Mouse (Mus musculus): ENCODE measurements around the gene Tcte3. TPM values are rescaled to one million over a fixed set of nuclear protein-coding genes. Genes with fewer than 3 reads are reported as not detected.
A peak's percentile ranks its signal among the peaks of the same experiment; 100 is the strongest.
"Not testable (repeated sequence)": the region's sequence is repeated elsewhere in the genome, so short reads cannot be mapped to it uniquely, and the experiment has no call there.

The Tcte3 gene
- polyA plus RNA-seq, 1 experiment from 2014 or later: not detected

DNA sequence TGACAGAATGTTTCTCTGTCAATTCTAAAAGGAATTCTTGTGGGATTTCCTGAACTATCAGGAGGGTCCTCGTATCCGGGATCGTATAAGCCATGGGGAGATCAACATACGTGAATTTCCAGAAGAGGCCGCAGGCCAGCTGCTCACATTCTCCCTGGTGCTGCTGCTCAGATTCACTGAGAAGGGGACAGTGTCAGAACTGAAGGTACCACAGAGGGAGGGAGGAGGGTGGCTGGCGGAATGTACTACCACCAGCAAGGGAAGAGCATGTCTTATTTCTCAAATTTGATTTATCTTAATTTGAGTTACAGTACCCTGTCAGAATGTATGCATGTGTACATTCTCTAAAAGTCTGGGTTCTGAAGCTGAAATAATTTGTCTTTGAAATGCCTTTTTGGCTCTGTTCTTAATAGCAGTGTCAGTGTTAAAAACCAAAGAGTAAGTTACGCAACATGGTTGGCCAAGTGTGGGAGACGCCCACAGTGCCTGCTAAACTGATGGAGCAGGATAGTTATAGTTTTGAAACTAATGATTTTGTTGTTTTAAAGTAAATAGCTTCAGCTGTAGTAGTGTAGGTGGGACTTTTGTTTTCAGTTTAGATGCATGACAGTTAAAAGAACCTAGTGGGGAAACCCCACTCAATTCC is 12.0 kb upstream of the Tcte3 start:
- H3K4me1 ChIP-seq (ENCODE audit: control insufficient read depth, insufficient read depth, low read length); H3K4me2 ChIP-seq (ENCODE audit: low read depth, low read length); H3K4me3 ChIP-seq (ENCODE audit: low read length); ATAC-seq (replicated peaks; ENCODE audit: extremely low read depth, insufficient read depth, low FRiP score); H3K9ac ChIP-seq (ENCODE audit: low read length); H3K9me3 ChIP-seq (replicated peaks; ENCODE audit: control insufficient read depth, low read length); H3K27ac ChIP-seq (ENCODE audit: low read length); H3K36me3 ChIP-seq (ENCODE audit: control insufficient read depth, insufficient read depth); H3K27me3 ChIP-seq (ENCODE audit: control insufficient read depth, insufficient read depth, low read length): not testable (repeated sequence)
- WGBS: 94% methylated on average over 5 of the region's 8 CpGs

DNA sequence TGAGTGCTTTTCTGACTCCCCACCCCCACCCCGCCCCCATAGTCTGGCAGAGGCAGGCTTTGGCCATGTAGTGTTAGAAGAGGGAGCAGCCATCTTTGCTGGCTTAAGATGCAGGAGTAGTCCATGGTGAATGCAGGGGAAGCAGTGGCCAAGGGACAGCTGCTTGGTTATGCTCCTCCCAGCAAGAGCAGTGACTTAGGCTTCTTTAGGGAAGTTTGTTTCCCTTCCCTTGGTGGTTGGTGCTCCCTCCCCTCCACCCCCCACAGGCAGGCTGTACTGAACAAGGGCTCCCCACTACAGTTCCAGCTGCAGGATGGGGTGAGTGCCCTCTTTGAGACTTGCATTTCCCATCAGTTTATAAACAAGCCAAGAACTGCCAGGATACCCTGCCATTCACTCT is 11.5 kb upstream of the Tcte3 start:
- ATAC-seq (replicated peaks; ENCODE audit: extremely low read depth, insufficient read depth, low FRiP score); H3K4me2 ChIP-seq (ENCODE audit: low read depth, low read length); H3K4me1 ChIP-seq (ENCODE audit: control insufficient read depth, insufficient read depth, low read length); H3K27ac ChIP-seq (ENCODE audit: low read length); H3K9ac ChIP-seq (ENCODE audit: low read length); H3K9me3 ChIP-seq (replicated peaks; ENCODE audit: control insufficient read depth, low read length); H3K36me3 ChIP-seq (ENCODE audit: control insufficient read depth, insufficient read depth); H3K4me3 ChIP-seq (ENCODE audit: low read length); H3K27me3 ChIP-seq (ENCODE audit: control insufficient read depth, insufficient read depth, low read length): not testable (repeated sequence)
- 38% methylated on average over 1 of the region's 1 CpGs for WGBS

DNA sequence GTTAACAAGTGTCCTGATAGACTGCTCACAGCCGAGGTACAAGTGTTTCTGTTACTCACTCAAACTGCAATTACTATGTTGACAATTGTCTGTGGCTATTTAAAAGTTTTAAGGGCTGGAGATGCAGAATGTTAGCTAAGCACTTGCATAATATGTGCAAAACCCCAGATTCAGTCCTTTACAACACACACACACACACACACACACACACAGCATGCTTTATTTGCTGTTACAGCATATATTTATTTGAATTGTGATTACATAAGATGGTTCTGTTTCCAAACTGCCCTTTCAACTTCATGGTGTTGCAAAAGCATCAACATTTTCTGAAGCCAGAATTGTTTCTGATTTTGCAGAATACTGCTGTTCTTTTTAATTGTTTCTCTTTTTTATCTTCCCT is 9.1 kb upstream of the Tcte3 start:
- WGBS: no CpG with 5 or more reads among the region's 1 CpGs
- not testable (repeated sequence) for ATAC-seq (replicated peaks; ENCODE audit: extremely low read depth, insufficient read depth, low FRiP score); H3K9ac ChIP-seq (ENCODE audit: low read length); H3K4me3 ChIP-seq (ENCODE audit: low read length); H3K4me1 ChIP-seq (ENCODE audit: control insufficient read depth, insufficient read depth, low read length); H3K36me3 ChIP-seq (ENCODE audit: control insufficient read depth, insufficient read depth); H3K4me2 ChIP-seq (ENCODE audit: low read depth, low read length); H3K9me3 ChIP-seq (replicated peaks; ENCODE audit: control insufficient read depth, low read length); H3K27me3 ChIP-seq (ENCODE audit: control insufficient read depth, insufficient read depth, low read length); H3K27ac ChIP-seq (ENCODE audit: low read length)

DNA sequence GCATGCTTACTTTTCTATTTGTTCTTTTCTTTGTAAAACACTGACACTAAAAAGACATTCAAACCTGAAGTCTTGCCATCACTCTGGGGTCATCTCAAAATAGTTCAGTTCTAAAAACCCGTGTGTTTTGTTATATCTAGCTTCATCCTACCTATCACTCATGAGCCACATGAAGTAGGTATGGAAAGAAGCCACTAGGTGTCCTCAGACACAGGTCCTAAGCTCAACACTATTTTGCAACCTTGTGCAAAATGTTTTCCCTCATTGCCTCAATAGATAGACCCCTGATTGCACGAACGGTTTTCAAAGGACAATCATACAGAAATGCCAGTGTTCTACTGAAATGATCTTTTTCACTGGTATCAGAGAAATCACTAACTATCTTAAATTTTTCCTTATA is 833 bp downstream of the Tcte3 start:
- not testable (repeated sequence) for H3K27me3 ChIP-seq (ENCODE audit: control insufficient read depth, insufficient read depth, low read length); H3K4me3 ChIP-seq (ENCODE audit: low read length); H3K9me3 ChIP-seq (replicated peaks; ENCODE audit: control insufficient read depth, low read length); ATAC-seq (replicated peaks; ENCODE audit: extremely low read depth, insufficient read depth, low FRiP score); H3K4me2 ChIP-seq (ENCODE audit: low read depth, low read length); H3K9ac ChIP-seq (ENCODE audit: low read length); H3K36me3 ChIP-seq (ENCODE audit: control insufficient read depth, insufficient read depth); H3K4me1 ChIP-seq (ENCODE audit: control insufficient read depth, insufficient read depth, low read length); H3K27ac ChIP-seq (ENCODE audit: low read length)
- WGBS: no CpG with 5 or more reads among the region's 3 CpGs

DNA sequence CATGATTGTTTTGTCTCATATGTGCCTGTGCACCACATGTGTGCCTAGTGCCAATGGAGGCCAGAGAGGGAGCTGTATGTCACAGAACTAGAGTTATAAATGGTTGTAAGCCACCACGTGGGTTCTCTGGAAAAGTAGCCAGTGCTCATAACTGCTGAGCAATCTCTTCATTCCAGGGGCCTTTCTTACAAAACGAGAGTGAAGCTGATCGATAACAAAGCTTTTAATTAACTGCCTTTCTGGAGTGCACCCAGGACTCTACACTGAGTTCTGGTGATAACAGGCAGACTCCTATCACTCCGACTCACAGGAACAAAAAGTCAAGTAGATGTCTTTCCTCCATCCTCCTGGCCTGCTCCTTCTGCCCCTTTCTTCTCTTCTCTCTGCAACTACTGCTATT is 9.9 kb downstream of the Tcte3 start:
- not testable (repeated sequence) for H3K4me3 ChIP-seq (ENCODE audit: low read length); H3K4me1 ChIP-seq (ENCODE audit: control insufficient read depth, insufficient read depth, low read length); H3K27ac ChIP-seq (ENCODE audit: low read length); H3K4me2 ChIP-seq (ENCODE audit: low read depth, low read length); H3K9me3 ChIP-seq (replicated peaks; ENCODE audit: control insufficient read depth, low read length); H3K9ac ChIP-seq (ENCODE audit: low read length); ATAC-seq (replicated peaks; ENCODE audit: extremely low read depth, insufficient read depth, low FRiP score); H3K27me3 ChIP-seq (ENCODE audit: control insufficient read depth, insufficient read depth, low read length); H3K36me3 ChIP-seq (ENCODE audit: control insufficient read depth, insufficient read depth)
- no CpG with 5 or more reads among the region's 4 CpGs for WGBS

DNA sequence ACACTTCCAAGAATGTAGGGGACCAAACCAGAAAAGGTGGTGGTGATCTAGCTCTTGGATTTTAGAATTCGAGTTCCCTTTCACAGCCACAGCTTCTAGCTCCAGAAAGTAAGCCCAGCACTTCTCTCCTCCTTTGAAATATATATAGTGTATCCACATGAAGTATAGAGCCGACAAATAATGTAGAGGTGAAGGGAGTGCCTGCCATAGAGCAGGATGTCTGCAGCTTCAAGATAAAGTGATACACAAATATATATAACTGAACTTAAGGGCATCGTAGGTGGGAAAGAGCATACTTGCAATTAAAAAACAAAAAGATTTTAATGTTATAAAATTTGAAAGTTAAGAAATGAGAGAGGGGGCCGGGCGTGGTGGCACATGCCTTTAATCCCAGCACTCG is 15.8 kb downstream of the Tcte3 start:
- H3K9me3 ChIP-seq (replicated peaks; ENCODE audit: control insufficient read depth, low read length); H3K27me3 ChIP-seq (ENCODE audit: control insufficient read depth, insufficient read depth, low read length); H3K4me1 ChIP-seq (ENCODE audit: control insufficient read depth, insufficient read depth, low read length); H3K4me3 ChIP-seq (ENCODE audit: low read length); H3K27ac ChIP-seq (ENCODE audit: low read length); H3K9ac ChIP-seq (ENCODE audit: low read length); ATAC-seq (replicated peaks; ENCODE audit: extremely low read depth, insufficient read depth, low FRiP score); H3K4me2 ChIP-seq (ENCODE audit: low read depth, low read length); H3K36me3 ChIP-seq (ENCODE audit: control insufficient read depth, insufficient read depth): not testable (repeated sequence)
- WGBS: no CpG with 5 or more reads among the region's 6 CpGs

DNA sequence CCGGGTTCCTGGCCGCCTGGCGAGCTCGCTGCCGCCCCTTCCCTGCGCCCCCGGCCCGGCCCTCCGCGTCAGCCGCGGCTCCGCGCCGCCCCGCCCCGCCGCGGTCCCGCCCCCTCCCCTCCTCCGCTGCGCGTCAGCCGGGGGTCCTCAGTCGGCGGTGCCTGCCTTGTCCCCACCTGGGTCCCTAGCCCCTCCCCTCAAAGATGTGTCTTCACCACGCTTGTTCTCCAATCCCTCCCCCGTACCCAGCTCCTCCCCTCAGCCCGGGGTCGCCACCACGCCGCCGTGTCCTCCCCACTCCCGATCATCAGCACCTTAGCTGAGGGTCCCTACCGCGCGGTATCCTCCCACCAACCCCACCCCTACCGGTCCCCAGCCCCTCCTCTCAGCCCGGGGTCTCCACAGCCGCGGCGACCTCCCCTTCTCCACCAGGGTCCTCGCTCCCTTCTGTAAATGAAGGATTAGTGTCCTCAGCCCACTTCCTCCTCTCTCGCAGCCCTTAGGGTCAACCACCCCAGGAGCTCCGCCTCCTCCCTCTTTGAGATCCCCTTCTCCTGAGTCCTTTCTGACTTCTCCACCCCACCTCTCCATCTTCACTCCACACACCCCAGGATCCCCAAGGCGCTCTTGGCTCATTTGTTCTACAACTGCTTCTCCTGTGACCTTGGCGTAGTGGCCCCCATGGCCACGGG is 16.6 kb downstream of the Tcte3 start:
- ATAC-seq (replicated peaks; ENCODE audit: extremely low read depth, insufficient read depth, low FRiP score): peak; percentile 75
- no CpG with 5 or more reads among the region's 48 CpGs for WGBS
- not testable (repeated sequence) for H3K27me3 ChIP-seq (ENCODE audit: control insufficient read depth, insufficient read depth, low read length)

DNA sequence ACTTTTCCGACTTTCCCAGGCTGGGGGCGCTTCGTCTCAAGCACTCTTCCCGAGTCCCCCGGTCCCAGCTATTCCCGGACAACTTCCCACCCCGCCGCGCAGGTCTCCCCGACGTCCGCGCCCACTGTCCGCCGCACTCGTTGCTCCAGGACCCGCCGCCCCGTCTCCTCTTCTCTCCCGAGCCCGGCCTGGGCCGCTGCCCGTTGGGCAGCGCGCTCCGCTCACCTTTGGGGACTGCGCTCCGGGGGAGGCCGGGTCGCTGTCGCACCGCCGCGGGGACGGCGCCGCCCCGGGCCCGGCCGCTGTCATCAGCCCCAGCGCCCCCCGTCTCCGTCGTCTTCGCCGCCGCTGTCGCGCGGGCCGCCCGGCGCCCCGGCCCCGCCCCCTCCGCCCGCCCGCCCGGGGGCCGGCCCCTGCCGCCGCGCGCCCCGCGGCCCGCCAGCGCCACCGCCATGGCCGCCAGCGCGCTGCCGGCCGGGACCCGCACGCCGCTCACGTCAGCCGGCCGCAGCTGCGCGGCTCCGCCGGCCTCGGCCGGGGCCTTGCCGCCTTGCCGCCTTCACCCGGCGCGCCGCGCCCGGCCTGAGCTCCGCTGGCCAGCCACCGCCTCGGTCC is 17.3 kb downstream of the Tcte3 start:
- not testable (repeated sequence) for H3K9ac ChIP-seq (ENCODE audit: low read length); H3K27me3 ChIP-seq (ENCODE audit: control insufficient read depth, insufficient read depth, low read length); H3K4me1 ChIP-seq (ENCODE audit: control insufficient read depth, insufficient read depth, low read length); H3K4me3 ChIP-seq (ENCODE audit: low read length); H3K4me2 ChIP-seq (ENCODE audit: low read depth, low read length); H3K9me3 ChIP-seq (replicated peaks; ENCODE audit: control insufficient read depth, low read length); H3K36me3 ChIP-seq (ENCODE audit: control insufficient read depth, insufficient read depth); H3K27ac ChIP-seq (ENCODE audit: low read length)
- no CpG with 5 or more reads among the region's 97 CpGs for WGBS
- ATAC-seq (replicated peaks; ENCODE audit: extremely low read depth, insufficient read depth, low FRiP score): peak; percentile 82

More for the DNA sequence above, 16.6 kb downstream of the Tcte3 start:
- not testable (repeated sequence) for H3K9me3 ChIP-seq (replicated peaks; ENCODE audit: control insufficient read depth, low read length); H3K27ac ChIP-seq (ENCODE audit: low read length); H3K4me1 ChIP-seq (ENCODE audit: control insufficient read depth, insufficient read depth, low read length); H3K4me3 ChIP-seq (ENCODE audit: low read length); H3K36me3 ChIP-seq (ENCODE audit: control insufficient read depth, insufficient read depth); H3K9ac ChIP-seq (ENCODE audit: low read length); H3K4me2 ChIP-seq (ENCODE audit: low read depth, low read length)

DNA sequence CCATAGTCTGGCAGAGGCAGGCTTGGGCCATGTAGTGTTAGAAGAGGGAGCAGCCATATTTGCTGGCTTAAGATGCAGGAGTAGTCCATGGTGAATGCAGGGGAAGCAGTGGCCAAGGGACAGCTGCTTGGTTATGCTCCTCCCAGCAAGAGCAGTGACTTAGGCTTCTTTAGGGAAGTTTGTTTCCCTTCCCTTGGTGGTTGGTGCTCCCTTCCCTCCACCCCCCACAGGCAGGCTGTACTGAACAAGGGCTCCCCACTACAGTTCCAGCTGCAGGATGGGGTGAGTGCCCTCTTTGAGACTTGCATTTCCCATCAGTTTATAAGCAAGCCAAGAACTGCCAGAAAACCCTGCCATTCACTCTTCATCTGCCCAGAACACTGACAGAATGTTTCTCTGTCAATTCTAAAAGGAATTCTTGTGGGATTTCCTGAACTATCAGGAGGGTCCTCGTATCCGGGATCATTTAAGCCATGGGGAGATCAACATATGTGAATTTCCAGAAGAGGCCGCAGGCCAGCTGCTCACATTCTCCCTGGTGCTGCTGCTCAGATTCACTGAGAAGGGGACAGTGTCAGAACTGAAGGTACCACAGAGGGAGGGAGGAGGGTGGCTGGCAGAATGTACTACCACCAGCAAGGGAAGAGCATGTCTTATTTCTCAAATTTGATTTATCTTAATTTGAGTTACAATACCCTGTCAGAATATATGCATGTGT is 19.6 kb downstream of the Tcte3 start:
- ATAC-seq (replicated peaks; ENCODE audit: extremely low read depth, insufficient read depth, low FRiP score); H3K4me3 ChIP-seq (ENCODE audit: low read length); H3K36me3 ChIP-seq (ENCODE audit: control insufficient read depth, insufficient read depth); H3K9me3 ChIP-seq (replicated peaks; ENCODE audit: control insufficient read depth, low read length); H3K27me3 ChIP-seq (ENCODE audit: control insufficient read depth, insufficient read depth, low read length); H3K27ac ChIP-seq (ENCODE audit: low read length); H3K9ac ChIP-seq (ENCODE audit: low read length); H3K4me2 ChIP-seq (ENCODE audit: low read depth, low read length); H3K4me1 ChIP-seq (ENCODE audit: control insufficient read depth, insufficient read depth, low read length): not testable (repeated sequence)
- 82% methylated on average over 3 of the region's 3 CpGs for WGBS

Measured in heart, embryonic 16.5 days (tissue).